In genomic region chr4:31909086-31909673, GRCm38 (mm10) we compare ENCODE assay signal across 26 mouse cellular contexts.
"Had no signal": no experiment of that assay in that cellular context is flagged by ENCODE, and none has a peak within 500 bp of the region (broad histone marks: within the 10 kb centered on the region; RNA-seq: fewer than 3 reads in every experiment).

No protein-coding gene starts in this region.

- H3K4me2 ChIP-seq: heart, embryonic 12.5 days; hindbrain, embryonic 12.5 days; hindbrain, embryonic 14.5 days; intestine, embryonic 15.5 days; limb, embryonic 12.5 days; liver, embryonic 11.5 days; liver, embryonic 13.5 days; liver, embryonic 15.5 days had no signal

- DNase-seq: gastrocnemius, adult 2 months; gastrocnemius, postnatal 10 days; gastrocnemius, postnatal 25 days; heart, adult 18-20 months; heart, postnatal 10 days; heart, postnatal 4 days; kidney, adult 18-20 months; kidney, adult 9 months; kidney, postnatal 4 days; liver; liver, embryonic 13.5 days had no signal

- H3K9ac ChIP-seq: heart, embryonic 12.5 days; hindbrain, embryonic 12.5 days; hindbrain, embryonic 14.5 days; intestine, embryonic 15.5 days; limb, embryonic 12.5 days; liver, embryonic 13.5 days; liver, embryonic 15.5 days had no signal

- ATAC-seq: hindbrain, embryonic 16.5 days; inflammation-experienced regulatory T-cells, adult 6 months; intestine, embryonic 15.5 days; intestine, postnatal 0 days had no signal

- H3K9me3 ChIP-seq: heart, embryonic 10.5 days; heart, embryonic 12.5 days; hindbrain, embryonic 10.5 days; hindbrain, embryonic 12.5 days; intestine, embryonic 15.5 days; limb, embryonic 10.5 days; limb, embryonic 12.5 days; liver, embryonic 13.5 days; liver, embryonic 15.5 days had no signal

- H3K36me3 ChIP-seq: heart, embryonic 10.5 days; heart, embryonic 12.5 days; hindbrain, embryonic 10.5 days; hindbrain, embryonic 12.5 days; intestine, embryonic 15.5 days; limb, embryonic 10.5 days; limb, embryonic 12.5 days; liver, embryonic 13.5 days; liver, embryonic 15.5 days had no signal

- H3K4me1 ChIP-seq: hindbrain, embryonic 12.5 days; intestine, embryonic 15.5 days; limb, embryonic 12.5 days; liver, embryonic 13.5 days; liver, embryonic 15.5 days had no signal

- H3K27ac ChIP-seq: gastrocnemius, adult 2 months; heart, embryonic 10.5 days; hindbrain, embryonic 10.5 days; hindbrain, embryonic 12.5 days; hindbrain, embryonic 14.5 days; intestine, embryonic 15.5 days; layer of hippocampus, adult 2 months; left cerebral cortex, adult 2 months; limb, embryonic 10.5 days; limb, embryonic 12.5 days; liver, embryonic 13.5 days; liver, embryonic 15.5 days had no signal

- H3K27me3 ChIP-seq: heart, embryonic 12.5 days; hindbrain, embryonic 12.5 days; intestine, embryonic 15.5 days; limb, embryonic 12.5 days; liver, embryonic 13.5 days; liver, embryonic 15.5 days had no signal

- H3K4me3 ChIP-seq: gastrocnemius, adult 2 months; heart, embryonic 10.5 days; heart, embryonic 12.5 days; hindbrain, embryonic 10.5 days; hindbrain, embryonic 12.5 days; intestine, embryonic 15.5 days; layer of hippocampus, adult 2 months; left cerebral cortex, adult 2 months; limb, embryonic 10.5 days; limb, embryonic 12.5 days; liver, embryonic 13.5 days; liver, embryonic 15.5 days had no signal
